Mouse (Mus musculus): ENCODE measurements around the gene Gadd45g. TPM values are rescaled to one million over a fixed set of nuclear protein-coding genes. Genes with fewer than 3 reads are reported as not detected.

Gadd45g gene
- 100 to 1,000 TPM in 1 of 2 experiments, 10 to 100 TPM in 1; 22.4 to 127 TPM for total RNA-seq (2021)
- long read RNA-seq, experiment 1, transcript Gadd45g-201 (4 exons, 1,071 nt) = major isoform, 250 of 283 reads
- long read RNA-seq, experiment 1, partial matches to known transcripts = 7 of 283 reads
- long read RNA-seq, experiment 1, other reads (novel, unspliced or antisense) = 23 of 283 reads
- long read RNA-seq, experiment 2, transcript Gadd45g-201 (4 exons, 1,071 nt) = major isoform, 165 of 193 reads
- long read RNA-seq, experiment 2, partial matches to known transcripts = 12 of 193 reads
- long read RNA-seq, experiment 2, other reads (novel, unspliced or antisense) = 13 of 193 reads

DNA sequence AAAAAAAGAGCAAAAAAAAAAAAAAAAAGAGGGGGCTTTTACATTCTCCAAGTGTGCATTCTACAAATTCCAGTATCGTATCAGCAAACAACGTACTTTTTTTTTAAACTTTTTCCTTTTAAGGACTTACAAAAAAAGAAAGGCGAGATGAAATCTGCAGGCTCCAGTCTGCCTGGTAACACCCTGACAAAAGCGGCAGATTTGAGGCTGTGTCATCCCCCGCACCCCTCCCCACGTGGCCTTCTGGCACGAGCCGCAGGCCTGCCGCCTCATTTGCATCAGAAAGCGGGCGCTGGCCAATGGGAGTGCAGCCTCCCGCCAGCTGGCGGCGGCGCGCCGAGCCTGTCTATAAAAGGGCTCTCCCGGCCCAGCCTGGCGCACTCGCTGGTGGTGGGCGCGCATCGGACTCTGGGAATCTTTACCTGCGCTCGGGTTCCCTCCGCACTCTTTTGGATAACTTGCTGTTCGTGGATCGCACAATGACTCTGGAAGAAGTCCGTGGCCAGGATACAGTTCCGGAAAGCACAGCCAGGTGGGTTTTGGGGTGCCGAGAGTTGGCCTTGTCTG, at the start of gene Gadd45g:
Gene Gadd45g (plus strand): TSS at position 378 of the 567 bp plus-strand sequence.
- H3K4me3 ChIP-seq = peak within 1 kb of the TSS; percentile 99
- peak; percentile 98 for DNase-seq
- intact Hi-C loops (cut with DNase I) = loop anchor here (1.0 to 5.0 kb wide), 4 partner anchors 22 to 231 kb away; no protein-coding TSS in a partner anchor
- no peak; the same call in 1 of the 2 replicates for TF ChIP-seq CTCF (IDR thresholded peaks at IDR 0.05)
- H3K27ac ChIP-seq = peak within 1 kb of the TSS; percentile 99

DNA sequence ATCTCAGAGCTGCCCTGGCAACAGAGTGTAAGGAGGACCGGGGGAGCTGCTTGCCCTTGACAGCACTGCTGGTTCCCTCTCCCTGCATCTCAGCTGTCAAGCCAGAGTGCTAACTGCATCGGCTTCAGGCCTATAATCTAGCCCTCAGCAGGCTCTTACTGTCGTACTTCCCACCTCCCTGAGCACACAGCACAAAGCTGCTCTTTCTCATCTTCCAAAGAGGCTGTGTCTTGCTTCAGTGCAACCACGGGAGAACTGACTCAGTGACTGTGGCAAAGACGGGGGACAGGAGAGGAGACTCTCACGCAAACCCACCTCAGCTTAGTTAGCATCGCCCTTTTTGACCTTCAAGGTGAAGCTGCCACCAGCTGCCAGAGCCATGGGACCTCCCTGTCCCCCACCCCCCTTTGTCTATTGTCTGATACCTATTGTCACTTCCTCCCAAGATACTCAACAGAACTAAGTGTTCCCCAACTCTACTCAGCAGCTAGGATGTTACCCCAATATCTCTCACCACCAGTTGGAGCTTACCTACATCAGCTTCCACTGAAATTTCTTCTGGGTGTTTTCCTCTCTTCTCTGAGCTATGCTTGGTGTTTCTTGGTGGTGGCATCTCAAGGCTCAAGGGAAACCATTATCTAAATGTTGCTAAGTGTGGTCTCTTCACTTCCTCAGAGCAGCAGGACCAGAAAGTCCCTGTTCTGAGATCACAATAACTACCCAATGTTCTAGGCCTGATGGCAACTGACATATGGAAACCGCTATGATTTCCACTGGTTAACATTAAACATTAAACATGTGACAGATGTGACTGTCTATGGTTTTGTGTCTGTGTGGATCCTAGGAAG, 48.4 kb upstream of the Gadd45g start:
- no peak for TF ChIP-seq CTCF (IDR thresholded peaks at IDR 0.05)
- no peak for DNase-seq
- no peak overlapping the region for H3K4me3 ChIP-seq
- no peak overlapping the region for H3K27ac ChIP-seq
- intact Hi-C loops (cut with DNase I) = no loop called here

DNA sequence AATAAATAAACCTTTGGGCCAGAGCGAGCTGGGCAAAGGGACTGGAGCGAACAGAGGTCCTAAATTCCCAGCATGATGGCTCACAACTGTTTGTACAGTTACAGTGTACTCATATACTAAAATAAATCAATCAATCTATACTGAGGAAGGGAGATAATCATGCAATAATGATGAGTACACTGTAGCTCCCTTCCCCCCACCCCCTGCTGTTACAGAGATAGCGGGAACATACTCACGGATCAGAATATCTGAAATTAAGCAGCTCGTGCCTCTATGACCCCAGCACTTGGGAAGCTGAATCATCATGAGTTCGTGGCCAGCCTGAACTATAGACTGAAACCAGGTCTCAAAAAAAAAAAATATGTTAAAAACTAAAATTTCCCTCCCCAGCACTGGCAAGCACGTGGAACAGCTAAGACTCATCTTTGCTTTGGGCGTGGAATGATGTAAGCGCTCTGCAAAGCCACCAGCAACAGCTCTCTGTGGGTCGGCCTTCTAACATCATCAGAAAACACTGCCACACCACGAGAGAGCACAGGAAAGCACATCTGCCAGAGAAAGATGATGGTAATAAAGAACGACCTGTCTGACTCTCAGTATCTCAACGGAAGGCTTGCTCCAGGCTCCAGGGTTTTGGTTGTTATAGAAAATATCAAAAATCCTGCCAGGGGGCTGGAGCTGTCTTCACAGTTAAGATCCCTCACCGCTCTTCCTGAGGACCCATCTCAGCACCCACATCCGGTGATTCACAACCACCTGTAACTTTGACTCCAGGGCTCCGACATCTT, 46.5 kb upstream of the Gadd45g start:
- no peak for TF ChIP-seq CTCF (IDR thresholded peaks at IDR 0.05)
- H3K4me3 ChIP-seq = no peak overlapping the region
- no peak for DNase-seq
- intact Hi-C loops (cut with DNase I) = no loop called here
- H3K27ac ChIP-seq = no peak overlapping the region

DNA sequence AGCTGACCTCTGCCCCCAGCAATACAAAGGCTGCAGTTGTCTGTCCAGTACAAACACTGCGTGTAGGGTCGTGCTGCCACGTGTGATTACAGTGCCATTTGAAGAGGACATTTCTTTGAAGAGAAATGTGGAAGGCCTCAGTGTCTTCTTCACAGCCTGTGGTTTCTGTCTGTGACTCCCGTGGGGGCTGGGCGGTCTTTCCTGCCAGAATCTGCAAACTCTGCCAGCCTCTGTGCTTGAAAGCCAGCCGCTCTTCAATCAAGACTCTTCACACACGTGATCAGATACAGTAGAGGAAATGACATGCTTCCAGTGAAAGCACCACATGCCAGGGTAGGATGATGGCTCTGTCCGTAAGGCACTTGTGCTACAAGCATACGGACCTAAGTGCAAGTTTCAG, 45.6 kb upstream of the Gadd45g start:
- intact Hi-C loops (cut with DNase I) = no loop called here
- DNase-seq = no peak
- H3K4me3 ChIP-seq = no peak overlapping the region
- TF ChIP-seq CTCF (IDR thresholded peaks at IDR 0.05) = no peak
- no peak overlapping the region for H3K27ac ChIP-seq

DNA sequence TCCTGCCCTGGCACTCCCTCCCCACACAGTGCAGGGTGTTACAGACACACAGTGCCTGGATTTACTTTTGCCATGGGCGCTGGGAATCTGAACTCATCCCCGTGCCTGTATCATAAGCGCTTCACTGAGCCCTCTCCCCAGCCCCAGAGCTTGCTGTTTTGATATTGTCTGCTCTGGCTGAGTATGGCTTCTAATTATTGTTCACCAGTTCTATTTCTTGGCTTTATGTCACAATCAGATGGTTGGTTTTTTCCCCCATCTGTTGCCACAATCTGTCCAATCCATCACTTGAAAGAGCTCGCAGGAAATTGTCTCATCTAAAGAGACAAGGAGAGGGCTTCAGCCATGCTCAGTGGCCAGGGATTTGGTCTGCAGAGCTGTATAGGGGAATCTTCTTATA, 40.8 kb upstream of the Gadd45g start:
- no peak overlapping the region for H3K4me3 ChIP-seq
- TF ChIP-seq CTCF (IDR thresholded peaks at IDR 0.05) = no peak
- DNase-seq = no peak
- intact Hi-C loops (cut with DNase I) = no loop called here
- H3K27ac ChIP-seq = no peak overlapping the region

DNA sequence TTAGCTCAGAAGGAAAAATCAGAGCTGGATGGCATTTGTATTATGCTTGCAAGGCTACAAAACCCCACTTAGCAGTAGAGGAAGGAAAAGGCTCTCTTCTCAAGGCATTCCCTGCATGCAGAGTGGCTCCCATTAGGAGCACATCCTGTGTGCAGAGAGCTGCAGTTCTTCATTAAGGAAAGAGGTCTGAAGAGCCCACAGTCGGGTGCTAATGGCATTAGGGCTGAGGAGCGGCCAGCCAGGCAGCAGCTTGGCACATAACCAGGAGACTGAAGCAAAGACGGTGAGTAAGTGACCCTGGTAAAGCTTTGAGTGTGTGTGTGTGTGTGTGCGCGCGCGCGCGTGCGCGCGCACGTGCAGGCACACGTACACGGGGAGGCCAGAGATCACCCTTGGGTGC, 40.3 kb upstream of the Gadd45g start:
- Histone ChIP-seq H3K4me3 (no peak overlapping the region), H3K27ac (no peak overlapping the region)
- no peak for TF ChIP-seq CTCF (IDR thresholded peaks at IDR 0.05)
- intact Hi-C loops (cut with DNase I) = no loop called here
- DNase-seq = no peak

DNA sequence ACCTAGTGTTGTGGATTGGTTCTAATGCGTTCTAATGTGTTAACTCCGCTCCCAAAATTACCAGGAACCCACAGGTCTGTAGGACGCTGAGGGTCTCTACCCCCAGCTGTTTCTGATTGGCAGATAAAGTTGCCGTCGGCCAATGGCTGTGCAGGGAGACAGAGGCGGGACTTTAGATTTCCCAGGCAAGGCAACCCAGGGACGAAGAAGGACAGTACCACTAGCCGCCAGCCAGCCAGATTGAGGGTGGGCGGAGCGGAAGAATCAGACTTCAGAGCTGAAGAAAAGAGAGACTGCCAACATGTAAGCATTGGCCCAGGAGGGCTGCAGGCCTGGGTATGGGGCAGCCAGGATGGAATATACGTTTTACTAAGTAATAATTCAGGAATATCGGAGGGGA, 38.3 kb upstream of the Gadd45g start:
- TF ChIP-seq CTCF (IDR thresholded peaks at IDR 0.05) = no peak
- intact Hi-C loops (cut with DNase I) = no loop called here
- no peak overlapping the region for H3K4me3 ChIP-seq
- H3K27ac ChIP-seq = no peak overlapping the region
- no peak for DNase-seq

DNA sequence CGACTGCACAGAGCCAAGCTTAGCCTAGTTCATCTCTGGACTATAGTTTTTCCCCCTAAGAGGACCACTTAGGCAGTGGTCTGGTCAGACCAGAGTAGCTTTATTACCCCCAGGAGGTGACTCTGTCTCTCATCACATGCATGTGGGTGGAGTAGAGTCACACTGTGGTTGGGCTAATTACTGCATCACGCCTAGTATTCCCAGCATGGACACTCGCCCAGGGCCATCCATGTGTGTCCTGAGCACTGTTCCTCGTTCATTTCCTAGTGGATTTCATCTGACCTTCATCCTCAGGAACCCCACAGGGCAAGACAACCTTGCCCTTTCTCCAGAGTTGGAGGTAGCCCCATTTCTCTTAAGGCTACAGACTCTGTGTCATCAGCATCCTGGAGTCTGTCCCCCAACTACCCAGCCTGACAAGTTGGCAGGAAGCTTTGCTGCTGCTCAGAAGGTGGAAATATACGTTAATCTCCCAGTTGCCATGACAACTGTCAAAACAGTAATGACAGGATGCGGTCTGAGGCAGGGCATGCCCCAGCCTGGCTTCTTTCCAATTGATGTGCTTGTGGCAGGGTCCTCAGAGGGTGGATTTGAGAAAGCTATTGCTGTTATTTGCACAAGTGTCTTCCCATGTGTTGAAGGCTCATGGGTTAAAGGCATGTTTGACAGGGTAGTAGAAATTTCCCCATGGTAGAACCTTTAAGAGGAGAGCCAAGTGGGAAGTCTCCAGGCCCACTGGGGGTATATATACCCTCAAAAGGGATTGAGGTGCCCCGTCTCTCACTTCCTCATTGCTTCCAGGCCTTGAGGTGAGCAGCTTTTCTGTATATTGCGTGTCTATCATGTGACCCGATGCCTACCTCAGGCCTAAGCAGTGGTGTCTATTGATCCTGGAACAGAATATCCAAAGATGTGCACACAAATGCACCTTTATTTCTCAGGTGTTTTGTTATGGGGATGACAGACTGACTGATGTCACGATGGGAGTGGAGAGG, 32.6 kb upstream of the Gadd45g start:
- TF ChIP-seq CTCF (IDR thresholded peaks at IDR 0.05) = no peak
- no peak for DNase-seq

DNA sequence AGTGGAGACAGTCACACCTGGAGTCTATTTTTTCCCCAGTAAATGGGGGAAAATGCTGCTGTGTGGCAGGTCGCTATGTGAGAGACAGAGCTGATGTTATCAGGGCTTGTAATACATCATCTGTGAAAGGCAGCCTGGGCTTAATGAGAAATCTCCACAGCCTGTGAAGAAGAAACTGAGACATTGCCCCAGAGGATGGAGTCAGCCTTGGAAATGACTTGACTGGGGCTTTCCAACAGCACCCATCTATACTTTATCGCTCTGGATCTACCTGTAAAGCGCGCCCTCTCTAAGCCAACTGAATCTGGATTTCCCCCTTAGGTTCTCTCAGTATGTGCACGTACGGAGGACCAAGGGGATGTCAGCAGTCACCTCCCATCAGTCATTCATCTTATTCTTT, 31.8 kb upstream of the Gadd45g start:
- Histone ChIP-seq H3K4me3 (no peak overlapping the region), H3K27ac (no peak overlapping the region)
- TF ChIP-seq CTCF (IDR thresholded peaks at IDR 0.05) = no peak
- DNase-seq = no peak
- intact Hi-C loops (cut with DNase I) = loop anchor here (5.0 kb wide), 1 partner anchor 162 kb away; the partner anchor contains the start of gene Secisbp2

More for the DNA sequence above, 32.6 kb upstream of the Gadd45g start:
- no peak overlapping the region for H3K4me3 ChIP-seq
- intact Hi-C loops (cut with DNase I) = no loop called here
- no peak overlapping the region for H3K27ac ChIP-seq

DNA sequence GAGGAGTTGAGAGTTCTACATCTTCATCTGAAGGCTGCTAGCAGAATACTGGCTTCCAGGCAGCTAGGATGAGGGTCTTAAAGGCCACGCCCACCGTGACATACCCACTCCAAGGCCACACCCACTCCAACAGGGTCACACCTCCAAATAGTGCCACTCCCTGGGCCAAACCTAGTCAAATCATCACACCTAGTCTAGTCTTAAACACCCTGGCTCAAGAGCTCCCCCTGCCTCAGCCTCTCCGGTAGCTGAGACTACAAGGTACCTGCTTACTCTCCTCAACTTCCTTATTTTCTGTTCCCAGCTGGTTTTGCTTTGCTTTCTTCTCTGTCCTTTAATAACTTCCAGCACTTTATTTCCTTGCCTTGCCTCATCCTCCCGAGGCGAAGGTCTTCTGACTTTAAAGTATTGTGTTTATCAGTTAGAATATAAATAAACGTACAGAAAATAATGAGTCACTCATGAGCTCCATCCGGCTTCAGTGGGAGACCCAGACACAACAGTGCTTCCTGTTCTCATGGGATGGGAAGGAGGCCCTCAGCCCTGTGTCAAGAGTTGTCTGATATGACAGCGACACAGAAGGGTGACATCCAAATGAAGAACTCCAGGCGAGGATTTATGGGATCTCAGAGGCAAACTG, 30.5 kb upstream of the Gadd45g start:
- TF ChIP-seq CTCF (IDR thresholded peaks at IDR 0.05) = peak; percentile 59
- Histone ChIP-seq H3K27ac (no peak overlapping the region), H3K4me3 (no peak overlapping the region)
- intact Hi-C loops (cut with DNase I) = loop anchor here (5.0 kb wide), 1 partner anchor 164 kb away; the partner anchor contains the start of gene Secisbp2
- DNase-seq = peak; percentile 44

Data from gastrocnemius, adult 2 months (tissue).